Mouse (Mus musculus) stomach, embryonic 16.5 days (tissue): ENCODE data around the gene Klk1b16. TPM values are rescaled to one million over a fixed set of nuclear protein-coding genes. Genes with fewer than 3 reads are reported as not detected.
"Not testable (repeated sequence)": the region's sequence is repeated elsewhere in the genome, so short reads cannot be mapped to it uniquely, and the experiment has no call there.

Experiments used
- ATAC-seq: fragments of 200-750 bp; cut with Nextera tagmentation; 2 replicates; pipeline ENCODE4 v1.8.0; 2017; ENCODE audit warnings: moderate number of reproducible peaks, moderate TSS enrichment; ENCODE audit not compliant: insufficient read depth, low FRiP score
- H3K27ac ChIP-seq: fragments of 300-500 bp; sonication (generic); 2 replicates; pipeline ENCODE4 v1.5.1; 2014; ENCODE audit warnings: low read length
- H3K27me3 ChIP-seq: fragments of 300-500 bp; sonication (generic); 2 replicates; pipeline ENCODE4 v1.6.1; 2014; ENCODE audit warnings: low read length, control low read depth, mixed read lengths; ENCODE audit not compliant: control insufficient read depth, insufficient read depth
- H3K36me3 ChIP-seq: fragments of 300-500 bp; sonication (generic); 2 replicates; pipeline ENCODE4 v1.6.1; 2014; ENCODE audit warnings: low read length; ENCODE audit not compliant: control insufficient read depth, insufficient read depth
- H3K4me1 ChIP-seq: fragments of 300-500 bp; sonication (generic); 2 replicates; pipeline ENCODE4 v1.6.1; 2014; ENCODE audit warnings: low read length, control low read depth, mixed read lengths; ENCODE audit not compliant: control insufficient read depth, insufficient read depth
- H3K4me2 ChIP-seq: fragments of 300-500 bp; sonication (generic); 2 replicates; pipeline ENCODE4 v1.6.1; 2014; ENCODE audit warnings: low read depth, low read length, mixed read lengths
- H3K4me3 ChIP-seq: fragments of 300-500 bp; sonication (generic); replicated peaks from 2 replicates; pipeline ENCODE4 v1.5.1; 2014; ENCODE audit warnings: mild to moderate bottlenecking, low read length
- H3K9ac ChIP-seq: fragments of 300-500 bp; sonication (generic); 2 replicates; pipeline ENCODE4 v1.6.1; 2014; ENCODE audit warnings: low read length
- H3K9me3 ChIP-seq: fragments of 300-500 bp; sonication (generic); replicated peaks from 2 replicates; pipeline ENCODE4 v1.6.1; 2016; ENCODE audit warnings: low read length, control low read depth; ENCODE audit not compliant: control insufficient read depth
- WGBS: fragments of 180-500 bp; shearing (Covaris S2); extraction: QIAGEN DNeasy Blood & Tissue Kit; methylation state at CpG from one replicate; pipeline ENCODE4 v1.1.7; 2014; 5-methylcytosine and 5-hydroxymethylcytosine counted together
- polyA plus RNA-seq: library from polyadenylated mRNA; unstranded; fragments of >200 nt; fragmentation: Nextera tagmentation; extraction: Ambion mirVana; gene quantifications from 2 replicates; pipeline ENCODE4 v1.2.1, GENCODE M21; 2015

Gene Klk1b16
- 0.25 TPM in 1 of 2 replicates, not detected in the other for polyA plus RNA-seq

DNA sequence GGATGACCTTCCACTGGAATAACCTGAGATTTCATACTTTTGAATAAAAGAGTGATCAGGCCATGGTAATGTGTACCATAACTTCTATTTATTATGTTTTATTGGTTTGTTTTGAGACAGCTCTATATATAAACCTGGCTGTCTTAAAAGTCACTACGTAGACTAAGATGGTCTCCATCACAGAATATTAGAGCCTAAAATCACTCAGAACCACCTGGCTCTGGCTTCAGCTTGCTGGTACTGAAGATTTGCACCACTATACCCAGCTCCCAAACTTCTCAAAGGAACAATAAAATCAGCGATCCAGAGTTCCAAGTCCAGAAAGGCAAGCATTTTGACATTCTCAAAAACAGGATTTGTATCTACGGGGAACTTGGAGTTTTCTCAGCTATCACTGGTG lies at the start of gene Klk1b16:
Gene Klk1b16, plus strand, starts transcription at position 301 of the 400 bp plus-strand sequence.
- Histone ChIP-seq H3K9me3 (no peaks in the 10 kb centered on the region), H3K27ac (no peak within 1 kb of the TSS), H3K4me3 (no peak within 1 kb of the TSS), H3K9ac (no peak within 1 kb of the TSS), H3K36me3 (no peaks in the 10 kb centered on the region), H3K4me2 (no peak within 1 kb of the TSS), H3K27me3 (no peaks in the 10 kb centered on the region), H3K4me1 (no peaks in the 10 kb centered on the region)
- no peak for ATAC-seq
- 88% methylated on average over 3 of the region's 3 CpGs for WGBS

DNA sequence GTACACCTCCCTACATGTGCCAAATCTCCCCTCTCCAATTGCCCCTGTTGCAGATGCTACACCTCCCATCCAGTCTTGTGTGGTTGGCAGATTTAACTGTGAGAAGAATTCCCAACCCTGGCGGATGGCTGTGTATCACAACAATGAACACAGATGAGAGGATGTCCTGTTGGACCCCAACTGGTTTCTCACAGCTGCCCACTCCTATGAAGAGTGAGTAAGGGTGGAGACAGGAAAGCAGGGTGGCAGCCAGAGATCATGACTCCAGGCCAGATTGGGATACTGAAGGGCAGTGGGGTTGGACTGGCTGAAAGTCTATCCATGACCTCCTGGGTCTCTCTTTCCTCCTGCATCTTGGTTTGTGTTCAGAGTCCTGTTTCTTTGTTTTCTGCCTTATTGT lies 40.5 kb upstream of the Klk1b16 start:
- Histone ChIP-seq H3K9ac (no peak overlapping the region), H3K27ac (no peak overlapping the region), H3K9me3 (no peaks in the 10 kb centered on the region), H3K4me2 (no peak overlapping the region), H3K4me1 (no peaks in the 10 kb centered on the region), H3K27me3 (no peaks in the 10 kb centered on the region), H3K4me3 (no peak overlapping the region), H3K36me3 (no peaks in the 10 kb centered on the region)
- WGBS, result 88% methylated on average over 1 of the region's 1 CpGs
- no peak for ATAC-seq

- not testable (repeated sequence) for H3K4me2 ChIP-seq, H3K4me3 ChIP-seq, H3K4me1 ChIP-seq, H3K9ac ChIP-seq, ATAC-seq, H3K9me3 ChIP-seq, H3K36me3 ChIP-seq, H3K27me3 ChIP-seq, H3K27ac ChIP-seq
- WGBS, result 59% methylated on average over 3 of the region's 3 CpGs
These were observed 34.5 kb upstream of the Klk1b16 start, which contains the start of gene Klk1b21 for GRCm38 (mm10) chr7:44102028-44102427. Klk1b21 (plus strand) TSS chr7:44102328.

DNA sequence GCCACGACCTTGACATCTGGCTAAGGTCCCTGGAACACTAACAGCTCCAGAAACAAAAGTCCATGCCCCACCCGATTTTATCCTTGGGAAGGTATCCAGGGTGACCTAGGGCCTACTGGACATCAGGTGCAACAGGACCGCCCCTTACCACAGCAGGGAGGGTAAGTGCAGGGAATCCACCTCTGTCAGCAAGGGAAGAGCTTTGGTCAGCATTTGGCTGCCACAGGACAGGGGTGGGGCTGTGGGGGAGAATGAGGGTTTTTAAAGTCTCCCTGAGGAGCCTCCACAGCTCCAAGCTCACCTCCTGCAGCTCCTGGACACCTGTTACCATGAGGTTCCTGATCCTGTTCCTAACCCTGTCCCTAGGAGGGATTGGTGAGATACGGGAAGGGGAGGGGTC lies 24.2 kb upstream of the Klk1b16 start, which contains the start of gene Klk1b22:
Gene Klk1b22, plus strand, starts transcription at position 301 of the 400 bp plus-strand sequence.
- no peak for ATAC-seq

DNA sequence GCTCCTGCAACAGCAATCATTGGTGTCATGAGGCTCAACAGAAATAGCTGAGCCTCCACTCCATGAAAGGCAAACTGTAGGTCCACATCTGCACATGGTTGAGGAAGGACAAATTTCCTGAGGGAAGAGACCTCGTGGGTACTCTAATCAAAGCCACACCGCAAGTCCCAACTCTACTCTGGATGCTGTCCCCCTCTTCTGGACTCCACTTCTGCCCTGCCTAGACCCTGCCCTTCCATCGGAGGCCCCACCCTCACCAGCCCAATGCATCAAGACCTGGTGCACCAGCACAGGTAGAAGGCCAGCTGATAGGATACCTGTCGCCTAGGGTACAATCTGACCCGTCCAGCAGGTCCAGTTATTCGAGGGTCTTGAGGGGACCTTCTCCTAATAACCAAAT lies 13.1 kb upstream of the Klk1b16 start:
- 82% methylated on average over 6 of the region's 6 CpGs for WGBS

More for the DNA sequence above, 24.2 kb upstream of the Klk1b16 start, which contains the start of gene Klk1b22:
- Histone ChIP-seq H3K9me3 (no peaks in the 10 kb centered on the region), H3K27ac (no peak within 1 kb of the TSS), H3K4me1 (no peaks in the 10 kb centered on the region), H3K9ac (no peak within 1 kb of the TSS), H3K4me3 (no peak within 1 kb of the TSS), H3K36me3 (no peaks in the 10 kb centered on the region), H3K27me3 (no peaks in the 10 kb centered on the region), H3K4me2 (no peak within 1 kb of the TSS)
- 65% methylated on average over 4 of the region's 4 CpGs for WGBS

GRCm38 (mm10) chr7:44179299-44180045 lies 42.9 kb downstream of the Klk1b16 start:
- Histone ChIP-seq H3K4me1 (no peaks in the 10 kb centered on the region), H3K4me3 (no peak overlapping the region), H3K9me3 (no peaks in the 10 kb centered on the region), H3K9ac (no peak overlapping the region), H3K4me2 (no peak overlapping the region), H3K36me3 (no peaks in the 10 kb centered on the region), H3K27me3 (no peaks in the 10 kb centered on the region), H3K27ac (no peak overlapping the region; the same call in 1 of the 2 replicates)
- WGBS, result 56% methylated on average over 9 of the region's 9 CpGs
- ATAC-seq, result peak; percentile 56; the same call in 1 of the 2 replicates

More for the DNA sequence above, 13.1 kb upstream of the Klk1b16 start:
- no peaks in the 10 kb centered on the region for H3K36me3 ChIP-seq
- no peak overlapping the region for H3K9ac ChIP-seq
- H3K4me2 ChIP-seq, result no peak overlapping the region
- no peaks in the 10 kb centered on the region for H3K4me1 ChIP-seq
- H3K27ac ChIP-seq, result no peak overlapping the region
- no peak overlapping the region for H3K4me3 ChIP-seq
- no peak for ATAC-seq
- H3K27me3 ChIP-seq, result no peaks in the 10 kb centered on the region
- no peaks in the 10 kb centered on the region for H3K9me3 ChIP-seq

DNA sequence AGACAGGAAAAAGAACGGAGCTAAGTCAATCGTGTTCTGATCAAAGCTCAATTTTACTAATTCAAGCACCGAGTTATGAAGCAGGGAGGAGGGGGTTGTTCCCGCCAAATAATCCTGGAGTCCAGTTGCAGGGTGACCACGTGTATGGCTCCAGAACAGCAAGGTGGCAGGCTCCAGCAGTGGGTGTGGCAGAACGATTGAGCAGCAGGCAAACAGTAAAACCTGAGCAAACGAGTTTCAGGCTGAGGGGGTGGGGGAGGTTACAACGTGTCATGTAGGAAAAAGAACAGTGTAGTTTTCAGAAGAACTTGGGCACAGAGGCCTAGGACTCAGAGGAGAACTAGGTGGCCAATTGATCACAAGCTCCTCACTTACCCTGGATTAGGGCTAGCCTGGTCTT lies 49.9 kb downstream of the Klk1b16 start:
- peak; percentile 62; the same call in 1 of the 2 replicates for ATAC-seq
- not testable (repeated sequence) for H3K4me2 ChIP-seq, H3K27ac ChIP-seq, H3K4me3 ChIP-seq, H3K36me3 ChIP-seq, H3K27me3 ChIP-seq, H3K4me1 ChIP-seq, H3K9ac ChIP-seq, H3K9me3 ChIP-seq
- WGBS, result 56% methylated on average over 8 of the region's 8 CpGs

GRCm38 (mm10) chr7:44187936-44188335 lies 51.4 kb downstream of the Klk1b16 start, which contains the start of gene Klk1b24:
Klk1b24 (plus strand) TSS chr7:44188236.
- not testable (repeated sequence) for H3K27me3 ChIP-seq, H3K4me1 ChIP-seq, H3K4me3 ChIP-seq, H3K9me3 ChIP-seq, H3K36me3 ChIP-seq, H3K27ac ChIP-seq, H3K4me2 ChIP-seq, ATAC-seq, H3K9ac ChIP-seq
